Mouse (Mus musculus) stomach, adult 2 months (tissue): ENCODE results near the gene 4931414P19Rik. TPM values are rescaled to one million over a fixed set of nuclear protein-coding genes. Genes with fewer than 3 reads are reported as not detected.

Experiments
- polyA plus RNA-seq: library from polyadenylated mRNA; depleted of rRNA; stranded (reverse); fragments of >200 nt; gene quantifications from 2 replicates; pipeline ENCODE4 v1.2.3, GENCODE M21; 2012; rRNA removed

Gene 4931414P19Rik
- polyA plus RNA-seq = 3.6 and 4.1 TPM in 2 replicates

GRCm38 (mm10) chr14:54605752-54606321 lies at the start of gene 4931414P19Rik:
Gene 4931414P19Rik, minus strand, starts transcription at chr14:54605993.

DNA sequence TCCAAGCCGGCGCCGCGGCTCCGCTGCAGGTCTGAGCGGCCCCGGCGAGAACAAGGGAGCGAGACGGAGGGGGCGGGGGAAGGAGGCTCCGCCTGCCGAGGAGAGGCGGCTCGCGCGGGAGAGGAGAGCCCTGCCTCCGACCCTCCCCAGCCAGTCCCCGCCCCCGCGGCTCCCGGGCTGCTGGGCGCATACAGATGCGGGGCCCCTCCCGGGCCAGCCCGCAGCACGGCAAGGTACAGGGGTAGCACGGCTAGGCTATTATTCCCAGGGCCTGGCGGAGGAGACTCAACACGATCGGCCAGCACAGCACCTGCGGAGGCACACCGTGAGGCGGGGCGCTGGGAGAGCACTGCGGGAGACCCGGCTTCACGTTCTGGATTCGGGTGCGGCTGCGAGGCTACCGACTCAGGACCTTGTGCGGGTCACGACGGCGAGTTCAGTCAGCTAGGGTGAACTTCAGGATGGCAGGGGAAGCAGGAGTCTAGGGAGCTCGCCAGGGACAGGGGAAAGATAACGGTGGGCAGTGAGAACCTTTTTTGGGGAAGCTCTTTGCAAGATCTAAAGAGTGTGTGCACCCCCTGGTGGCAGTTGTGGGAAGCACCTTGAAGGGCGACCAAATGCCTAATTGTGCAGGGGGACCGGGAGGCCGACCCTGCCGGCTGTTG lies 35.6 kb upstream of the 4931414P19Rik start, which contains the start of gene Cdh24:
Gene Cdh24, minus strand, starts transcription at position 60 of the 665 bp plus-strand sequence.

GRCm38 (mm10) chr14:54640946-54641304 lies 35.1 kb upstream of the 4931414P19Rik start, which contains the start of gene Gm17606:
Gene Gm17606, plus strand, starts transcription at chr14:54640952.

DNA sequence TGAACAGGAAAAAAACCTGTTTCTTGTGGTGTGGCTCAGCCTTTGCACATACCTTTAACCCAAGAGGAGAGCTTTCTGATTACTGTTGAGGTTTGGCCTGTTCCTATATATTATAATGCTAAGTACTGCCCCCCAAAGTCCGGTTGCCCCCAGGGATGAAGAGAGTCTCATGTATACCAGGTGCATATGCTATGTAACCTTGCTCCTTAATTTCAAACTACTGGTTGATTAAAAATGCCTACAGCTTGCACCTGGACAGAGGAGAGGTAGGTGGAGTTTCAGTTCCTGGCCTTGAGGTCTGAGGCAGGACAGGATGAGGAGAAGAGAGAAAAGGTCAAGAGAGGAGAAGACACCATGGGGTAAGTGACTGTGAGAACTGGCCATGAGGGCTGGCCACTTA lies 15.3 kb upstream of the 4931414P19Rik start, which contains the start of gene Psmb11:
Gene Psmb11, plus strand, starts transcription at position 301 of the 400 bp plus-strand sequence.

DNA sequence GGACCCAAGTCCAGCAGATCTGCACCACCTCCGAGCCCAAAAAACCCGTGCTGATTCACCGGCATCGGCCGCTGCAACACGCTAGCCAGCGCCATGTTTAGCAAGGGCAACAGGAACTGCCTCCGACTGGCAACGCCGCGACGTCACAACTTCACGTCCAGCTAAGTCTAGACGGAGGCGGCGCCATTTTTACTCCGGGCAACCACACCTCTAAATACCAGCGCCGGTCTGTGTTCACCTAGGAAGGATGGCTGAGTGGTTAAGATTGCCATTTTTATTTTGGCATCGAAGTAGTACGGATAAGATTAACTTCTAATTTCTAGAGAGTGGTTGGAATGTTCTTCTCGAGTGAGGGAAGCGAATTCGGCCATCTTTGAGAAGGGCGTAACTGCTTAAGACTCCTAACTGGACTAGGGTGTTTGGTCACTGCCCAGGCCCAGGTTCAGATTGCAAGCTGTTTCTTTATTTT lies 12.1 kb upstream of the 4931414P19Rik start, which contains the start of gene Psmb5:
Gene Psmb5, minus strand, starts transcription at position 126 of the 469 bp plus-strand sequence.

DNA sequence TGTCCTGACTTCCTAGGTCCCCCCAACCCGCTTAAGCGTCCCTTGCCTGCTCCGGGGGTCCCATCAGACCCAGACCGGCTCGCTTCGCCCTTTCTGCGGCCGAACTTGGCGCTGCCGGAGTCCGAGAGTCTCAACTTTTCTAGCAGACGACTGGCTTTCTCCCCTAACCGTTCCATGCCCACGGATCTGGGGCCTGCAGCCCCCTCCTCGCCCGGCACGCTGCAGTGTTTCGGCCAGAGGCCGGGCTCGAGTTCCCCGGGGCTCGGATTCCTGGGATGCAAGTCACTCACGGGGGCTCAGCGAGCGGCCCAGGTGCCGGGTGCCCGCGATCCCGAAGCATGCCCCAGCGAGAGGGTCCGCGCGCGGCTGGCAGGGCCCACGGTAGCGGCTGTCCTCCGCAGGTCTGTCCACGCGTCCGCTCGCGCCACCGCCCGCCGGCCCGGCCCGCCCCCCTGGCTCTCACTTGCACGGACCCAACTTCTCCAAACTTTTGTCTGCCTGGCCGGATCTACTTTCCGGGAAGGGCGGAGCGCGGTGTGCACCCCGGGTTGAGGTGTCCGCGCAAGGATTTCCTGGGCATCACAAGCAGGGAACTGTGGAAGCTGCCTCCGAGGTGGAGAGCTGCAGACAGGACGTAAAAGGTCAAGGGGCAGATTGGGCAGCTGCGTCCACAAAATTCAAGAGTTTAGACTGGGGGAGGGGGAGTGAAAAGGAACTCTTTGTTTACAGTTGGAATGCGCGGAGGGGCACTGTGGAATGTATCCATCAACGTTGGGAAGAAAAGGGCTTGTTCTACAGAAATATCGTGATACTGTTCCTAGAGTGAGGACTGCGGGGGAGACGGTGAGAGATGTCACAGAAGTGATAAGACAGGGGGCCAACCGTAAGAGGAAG lies 28.5 kb downstream of the 4931414P19Rik start, which contains the start of gene Ajuba:
Gene Ajuba, minus strand, starts transcription at position 470 of the 894 bp plus-strand sequence.

DNA sequence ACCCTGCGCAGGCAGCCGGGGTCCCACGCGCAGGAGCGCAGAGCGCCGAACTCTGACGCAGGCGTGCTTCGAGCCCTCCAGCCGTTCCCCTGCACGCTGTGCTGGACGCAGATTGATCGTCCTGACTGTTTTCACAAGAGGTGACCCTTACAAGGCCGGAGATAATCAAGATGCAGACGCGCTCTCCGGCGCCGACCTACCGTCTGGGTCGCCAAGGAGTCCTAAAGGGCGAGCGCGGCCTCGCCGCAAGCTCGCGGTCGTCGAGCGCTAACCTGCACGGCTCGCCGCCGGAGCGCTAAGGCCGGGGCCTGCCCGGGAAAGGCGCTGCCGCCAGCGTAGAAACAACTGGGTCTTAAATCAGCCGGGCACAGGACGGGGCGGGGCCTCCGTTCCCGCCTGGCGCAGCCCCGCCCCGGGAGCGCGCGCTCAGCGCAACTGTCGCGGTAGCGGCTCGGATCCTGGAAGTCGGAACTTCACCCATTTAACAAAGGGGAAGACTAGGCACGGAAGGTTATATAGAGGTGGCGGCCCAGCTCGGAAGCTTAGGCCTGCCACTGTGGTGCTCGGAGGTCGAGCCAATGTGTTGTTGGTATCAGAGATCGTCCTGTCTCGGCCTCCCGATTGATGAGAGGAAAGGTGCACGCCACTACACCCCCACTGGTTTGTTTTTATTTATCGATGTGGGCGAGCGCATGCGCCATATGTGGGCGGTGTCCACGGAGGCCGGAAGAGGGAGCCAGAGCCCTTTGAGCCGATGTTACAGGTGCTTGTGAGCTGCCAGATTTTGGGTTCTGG lies 51.6 kb downstream of the 4931414P19Rik start, which contains the start of gene Haus4:
Gene Haus4, minus strand, starts transcription at position 642 of the 795 bp plus-strand sequence.

Other genes with a start within 250 kb of the 4931414P19Rik start
- gene Oxa1l, start 245.2 kb downstream of the 4931414P19Rik start, polyA plus RNA-seq = 78.6 and 105 TPM in 2 replicates
- gene Slc7a7, start 188.2 kb downstream of the 4931414P19Rik start, polyA plus RNA-seq = 5.9 and 6.4 TPM in 2 replicates
- gene Mrpl52, start 179.1 kb downstream of the 4931414P19Rik start, polyA plus RNA-seq = 762 and 984 TPM in 2 replicates
- 62.0 and 79.8 TPM in 2 replicates for gene Mmp14, start 174.4 kb downstream of the 4931414P19Rik start, polyA plus RNA-seq
- gene Lrp10, start 141.9 kb downstream of the 4931414P19Rik start, polyA plus RNA-seq = 117 and 169 TPM in 2 replicates
- 0.30 and 0.37 TPM in 2 replicates for gene Rem2, start 129.9 kb downstream of the 4931414P19Rik start, polyA plus RNA-seq
- gene Prmt5, start 88.5 kb downstream of the 4931414P19Rik start, polyA plus RNA-seq = 7.3 and 13.3 TPM in 2 replicates
- gene Haus4, start 51.4 kb downstream of the 4931414P19Rik start, polyA plus RNA-seq = 3.3 and 4.1 TPM in 2 replicates
- 8.4 and 8.7 TPM in 2 replicates for gene Ajuba, start 28.4 kb downstream of the 4931414P19Rik start, polyA plus RNA-seq
- 93.0 and 120 TPM in 2 replicates for gene Psmb5, start 12.0 kb upstream of the 4931414P19Rik start, polyA plus RNA-seq
- gene Psmb11, start 15.4 kb upstream of the 4931414P19Rik start, polyA plus RNA-seq = not detected in 2 replicates
- not detected in 2 replicates for gene Gm17606, start 35.0 kb upstream of the 4931414P19Rik start, polyA plus RNA-seq
- 2.8 and 4.0 TPM in 2 replicates for gene Cdh24, start 35.4 kb upstream of the 4931414P19Rik start, polyA plus RNA-seq
- gene 1700123O20Rik, start 80.2 kb upstream of the 4931414P19Rik start, polyA plus RNA-seq = 16.1 and 38.8 TPM in 2 replicates
- 30.3 and 44.2 TPM in 2 replicates for gene Acin1, start 80.9 kb upstream of the 4931414P19Rik start, polyA plus RNA-seq
- gene Gm29776, start 92.8 kb upstream of the 4931414P19Rik start, polyA plus RNA-seq = not detected in 2 replicates
- gene Cebpe, start 106.2 kb upstream of the 4931414P19Rik start, polyA plus RNA-seq = 2.6 and 7.1 TPM in 2 replicates
- 11.9 and 13.5 TPM in 2 replicates for gene Slc7a8, start 176.0 kb upstream of the 4931414P19Rik start, polyA plus RNA-seq
- not detected in 2 replicates for gene Rnf212b, start 208.1 kb upstream of the 4931414P19Rik start, polyA plus RNA-seq